Mouse (Mus musculus): ENCODE measurements at regions not wholly inside any gene's neighbourhood (a gene's known extent, or its start where the extent isn't known, plus 50 kb on each side); places are given as distances from the start of the nearest gene placed in this dataset.

DNA sequence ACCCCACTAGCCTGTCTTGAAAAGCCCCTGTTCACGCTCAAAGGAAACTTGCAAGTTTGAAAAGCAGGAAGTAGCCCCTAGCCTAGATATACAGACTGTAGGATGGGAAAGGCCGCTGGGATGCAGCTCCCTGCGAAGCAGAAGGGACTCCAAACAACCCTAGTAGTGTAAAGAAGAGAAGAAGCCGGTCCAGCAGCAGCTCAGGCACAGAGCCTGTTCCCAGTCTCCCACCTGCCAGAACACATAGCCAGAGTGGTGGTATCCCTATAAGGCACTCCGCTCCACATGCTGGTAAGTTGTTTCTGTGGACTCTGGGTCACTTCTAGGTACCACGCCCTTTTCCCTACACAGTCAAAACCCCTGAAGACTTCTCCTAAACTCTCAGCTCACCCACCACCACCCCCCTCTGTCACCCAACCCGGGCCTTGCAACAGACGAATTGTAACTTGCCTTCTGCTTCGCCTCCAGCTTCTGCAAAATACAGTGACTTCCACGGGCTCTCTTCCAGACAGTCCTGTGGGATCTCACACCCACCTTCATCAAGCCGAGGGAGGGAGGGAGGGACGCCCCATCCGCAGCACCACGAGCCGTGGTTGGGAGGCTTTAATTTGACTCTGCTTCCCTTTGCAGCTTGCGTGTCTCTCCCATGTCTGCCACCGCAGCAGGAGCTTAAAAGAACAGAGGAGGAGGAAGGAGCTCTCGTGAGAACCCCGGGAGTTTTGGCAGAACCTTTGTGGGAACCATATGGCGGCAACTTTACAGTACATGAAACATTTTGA lies 285.2 kb downstream of the Rwdd3 start:
- TF ChIP-seq CTCF (IDR thresholded peaks at IDR 0.05) = no peak
- TF ChIP-seq POLR2A (IDR thresholded peaks at IDR 0.05; ENCODE audit: insufficient read depth, low read depth, low read length) = no peak
- TF ChIP-seq EP300 (IDR thresholded peaks at IDR 0.05; ENCODE audit: insufficient read depth, low read depth, low read length) = no peak
